Mouse (Mus musculus) hindlimb bud, embryonic 11.5 days (tissue): ENCODE results near the gene Nxph1.
A peak's percentile ranks its signal among the peaks of the same experiment; 100 is the strongest.

Source experiments
- DNase-seq: peaks from one replicate; pipeline ENCODE4 v3.0.0-alpha.2; 2012; ENCODE audit warnings: low read depth, low spot score; ENCODE audit errors: extremely low spot score

Nxph1 gene

GRCm38 (mm10) chr6:8948131-8948470 is at the start of gene Nxph1:
Gene Nxph1, plus strand, starts transcription at chr6:8948431.
- no peak for DNase-seq

- DNase-seq, result no peak
Observed at GRCm38 (mm10) chr6:8900021-8900728, 48.1 kb upstream of the Nxph1 start.

DNA sequence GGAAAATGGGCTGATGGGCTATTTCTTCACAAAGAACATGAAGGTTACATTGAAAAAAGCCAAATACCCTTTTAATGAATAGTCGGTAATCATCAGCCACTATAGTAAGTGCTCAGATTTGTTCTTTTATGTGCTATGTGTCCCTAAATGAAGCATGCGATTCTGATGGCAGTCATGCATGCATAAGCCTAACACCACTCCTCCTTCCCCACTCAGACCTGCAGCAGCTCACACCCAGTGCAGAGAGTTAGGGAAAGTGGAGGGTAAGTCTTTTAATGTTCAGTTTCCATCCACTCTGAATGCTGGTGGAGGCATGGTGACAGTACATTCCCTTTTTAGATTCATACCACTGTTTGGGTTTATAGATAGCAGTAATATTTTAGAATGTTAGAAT is 47.5 kb upstream of the Nxph1 start:
- DNase-seq, result no peak

GRCm38 (mm10) chr6:8907917-8908316 is 40.3 kb upstream of the Nxph1 start:
- DNase-seq, result no peak

DNA sequence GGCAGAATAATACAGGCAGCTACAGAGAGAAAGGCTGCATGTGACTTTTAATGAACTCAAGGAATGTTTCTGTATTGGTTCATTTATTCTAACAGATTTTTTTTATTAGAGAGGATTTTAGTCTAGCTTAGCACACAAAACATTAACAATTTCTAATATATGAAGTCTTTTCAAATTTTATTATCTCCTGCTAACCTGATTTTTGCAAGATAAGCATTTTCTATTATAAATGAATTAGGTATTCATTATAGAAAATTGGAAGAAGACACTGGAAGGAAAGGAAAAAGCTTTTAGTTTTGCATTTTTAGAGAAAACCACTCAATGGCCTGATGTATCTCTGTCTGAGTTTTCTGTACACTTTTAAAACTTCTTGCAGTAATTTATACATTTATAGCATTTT is 34.8 kb upstream of the Nxph1 start:
- no peak for DNase-seq

DNA sequence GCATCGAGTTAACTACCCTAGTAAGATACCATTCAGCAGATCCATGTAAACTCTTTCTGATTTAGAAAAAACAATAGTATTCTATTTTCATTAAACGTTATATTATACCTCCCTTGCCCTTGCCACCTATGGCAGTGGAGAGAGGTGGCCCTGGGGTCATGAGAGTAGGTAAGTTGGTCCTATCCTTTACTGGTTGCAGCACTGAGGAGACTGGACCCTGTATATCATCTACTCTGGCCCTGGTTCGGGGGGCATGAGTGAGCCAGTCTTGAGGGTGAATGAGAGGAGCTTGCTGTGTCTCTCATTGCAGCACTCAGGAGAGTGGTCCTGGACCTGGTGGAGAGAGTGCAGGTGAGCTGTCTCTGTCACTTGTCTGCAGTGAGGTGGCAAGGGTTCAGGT is 33.5 kb upstream of the Nxph1 start:
- DNase-seq, result no peak

GRCm38 (mm10) chr6:8924481-8924880 is 23.8 kb upstream of the Nxph1 start:
- no peak for DNase-seq

DNA sequence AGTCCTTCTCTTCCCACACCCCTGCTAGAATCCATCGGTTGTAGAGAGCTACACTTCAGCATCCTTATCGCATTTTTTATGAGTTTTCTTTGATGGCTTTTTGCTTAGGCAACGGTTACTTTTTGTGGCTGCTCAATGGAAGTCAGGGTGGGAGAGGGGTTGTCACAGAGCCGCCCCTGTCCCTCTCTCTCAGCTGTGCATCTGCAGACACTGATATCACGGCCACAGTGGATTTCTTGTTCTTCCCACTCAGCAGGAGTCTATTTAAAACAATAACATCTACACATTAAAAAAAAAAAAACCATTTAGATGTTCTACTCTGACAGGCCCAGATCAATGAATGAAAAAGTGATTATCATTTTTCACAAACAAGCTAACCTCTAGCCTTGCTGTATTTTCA is 13.0 kb upstream of the Nxph1 start:
- DNase-seq, result no peak

DNA sequence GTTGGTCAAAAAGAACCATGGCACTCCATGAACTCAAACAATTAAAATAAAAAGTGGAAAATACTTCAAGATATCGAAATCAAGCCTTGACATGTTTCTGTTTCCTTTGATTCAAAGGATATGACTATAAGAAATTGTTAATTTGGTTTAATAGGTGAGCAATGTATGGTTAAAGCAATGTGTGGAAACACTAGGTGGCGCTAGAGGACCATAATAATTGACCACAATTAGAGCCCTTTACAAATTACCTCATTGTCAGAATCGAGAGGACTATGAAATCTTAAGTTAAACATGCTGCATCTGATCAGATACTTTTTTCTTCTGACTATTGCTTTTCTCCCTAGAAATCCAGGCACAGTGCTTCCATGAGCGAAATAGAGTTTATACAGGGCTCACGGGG is 12.5 kb upstream of the Nxph1 start:
- peak; percentile 64 for DNase-seq

DNA sequence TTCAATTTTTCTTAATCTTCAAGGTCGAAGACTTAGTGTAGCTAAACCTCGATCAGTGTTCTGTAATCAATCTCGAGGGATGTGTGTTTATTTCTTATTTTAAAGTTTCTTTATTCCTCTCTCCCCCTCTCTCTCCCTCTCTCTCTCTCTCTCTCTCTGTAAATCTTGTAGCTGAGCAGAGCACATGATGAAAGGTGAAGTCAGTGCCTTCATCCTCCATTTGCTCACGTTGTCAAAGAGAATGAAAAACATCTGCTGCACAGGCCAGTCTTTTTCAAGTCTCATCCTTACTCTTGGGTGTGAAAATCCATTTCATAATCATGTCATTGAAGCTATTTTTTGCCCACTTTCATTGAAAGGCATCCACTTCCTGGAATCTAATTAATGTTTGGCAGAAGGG is 12.1 kb upstream of the Nxph1 start:
- DNase-seq, result no peak

DNA sequence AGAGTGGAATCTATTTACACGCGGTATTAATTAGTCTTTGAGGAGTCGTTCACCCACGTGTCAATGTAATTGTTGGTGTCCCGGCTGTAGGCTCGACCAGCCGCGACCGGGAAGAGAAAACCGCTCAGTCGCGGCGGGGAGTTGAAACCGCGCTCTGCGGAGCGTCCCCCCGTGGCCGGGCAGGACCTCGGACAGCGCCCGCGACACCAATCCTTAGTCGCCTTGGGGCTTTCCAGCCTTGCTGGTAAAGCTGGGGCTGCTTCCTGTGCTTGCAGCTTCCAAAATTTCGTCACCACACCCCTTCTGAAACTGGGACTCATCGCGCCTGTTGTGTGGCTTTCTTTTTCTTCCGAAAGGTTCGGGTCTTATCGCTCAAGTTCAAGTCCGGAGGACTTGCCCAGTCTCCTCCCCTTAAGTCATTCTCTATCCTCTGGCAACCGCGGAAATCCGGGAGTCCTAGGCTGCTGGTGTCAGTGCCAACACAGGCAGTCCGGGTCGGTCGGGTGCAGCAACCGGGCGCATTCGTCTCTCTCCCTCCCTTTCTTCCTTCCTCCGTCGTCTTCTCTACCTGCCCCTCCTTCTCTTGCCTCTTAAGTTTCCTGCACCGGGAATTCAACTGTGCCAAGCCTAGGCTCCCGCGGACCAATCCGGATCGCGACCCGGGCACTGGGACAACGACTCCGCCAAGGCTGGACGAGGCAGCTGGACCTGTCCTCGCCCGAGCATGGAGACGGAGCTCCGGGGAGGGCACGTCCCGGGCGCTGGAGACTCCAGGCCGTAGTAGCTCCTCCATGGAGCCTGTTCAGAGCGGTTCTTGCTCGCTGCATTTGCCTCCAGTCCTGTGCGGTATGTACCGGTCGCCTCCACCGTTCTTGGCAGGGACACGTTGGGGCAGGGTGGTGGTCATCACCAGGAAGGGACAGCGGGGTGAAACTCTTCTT is 510 bp downstream of the Nxph1 start:
- peak; percentile 42 for DNase-seq

DNA sequence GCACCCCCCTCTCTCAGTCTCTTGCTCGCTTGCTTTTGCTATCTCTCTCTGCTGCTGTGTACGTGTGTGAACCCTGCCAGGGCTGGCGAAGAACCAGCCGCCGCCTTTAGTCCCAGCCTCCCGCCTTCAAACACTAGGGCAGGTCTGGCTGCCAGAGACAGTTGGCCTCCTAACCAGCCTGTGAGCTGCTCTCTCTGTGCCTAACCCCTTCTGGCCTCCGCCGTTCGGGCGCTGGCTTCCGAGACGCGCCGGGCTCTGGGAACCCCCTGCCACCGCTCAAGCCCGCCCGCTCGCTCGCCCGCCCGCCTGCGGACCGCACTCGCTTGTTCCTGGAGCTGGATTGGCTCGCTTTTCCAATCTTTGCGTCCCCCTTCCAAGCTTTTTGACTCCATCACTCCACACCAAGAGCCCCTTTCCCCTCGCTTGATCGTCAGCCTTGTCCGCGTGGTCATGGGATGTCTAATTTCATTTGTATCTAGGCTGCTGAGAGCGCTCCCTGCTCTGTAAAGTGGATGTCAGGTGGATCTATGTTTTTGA is 1.5 kb downstream of the Nxph1 start:
- DNase-seq, result no peak

DNA sequence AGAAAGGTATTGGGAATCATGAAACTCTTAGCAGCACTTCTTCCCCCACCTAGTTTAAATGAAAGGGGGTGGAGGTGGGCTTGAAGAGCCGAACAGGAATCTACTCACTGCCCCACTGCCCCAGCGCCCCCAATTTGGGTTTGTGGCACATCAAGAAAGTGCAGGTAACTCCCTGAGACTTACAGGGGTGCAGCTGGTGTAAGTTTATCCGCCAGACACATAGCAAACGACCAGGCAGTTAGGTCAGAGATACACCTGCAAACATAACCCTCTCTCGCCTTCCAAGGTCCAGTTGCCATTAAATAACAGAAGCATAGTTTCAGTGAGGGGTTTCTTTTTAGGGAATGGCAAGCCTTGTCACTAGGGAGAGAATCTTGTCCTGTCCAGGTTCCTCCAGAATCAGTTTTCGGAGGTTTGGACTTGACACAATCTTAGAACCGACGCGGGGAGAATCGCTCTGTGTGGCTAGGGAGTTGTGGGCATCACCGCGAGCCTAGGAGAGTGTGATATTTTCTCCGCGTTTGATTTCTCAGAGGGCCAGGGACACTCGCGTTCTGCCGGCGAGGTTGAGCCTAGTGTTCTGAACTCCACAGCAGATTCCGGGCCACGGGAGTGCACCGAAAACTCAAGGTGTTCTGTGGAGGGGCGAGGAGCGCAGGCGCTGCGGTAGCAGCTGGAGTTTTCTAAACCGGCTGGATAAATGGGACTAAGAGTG is 2.5 kb downstream of the Nxph1 start:
- DNase-seq, result no peak

DNA sequence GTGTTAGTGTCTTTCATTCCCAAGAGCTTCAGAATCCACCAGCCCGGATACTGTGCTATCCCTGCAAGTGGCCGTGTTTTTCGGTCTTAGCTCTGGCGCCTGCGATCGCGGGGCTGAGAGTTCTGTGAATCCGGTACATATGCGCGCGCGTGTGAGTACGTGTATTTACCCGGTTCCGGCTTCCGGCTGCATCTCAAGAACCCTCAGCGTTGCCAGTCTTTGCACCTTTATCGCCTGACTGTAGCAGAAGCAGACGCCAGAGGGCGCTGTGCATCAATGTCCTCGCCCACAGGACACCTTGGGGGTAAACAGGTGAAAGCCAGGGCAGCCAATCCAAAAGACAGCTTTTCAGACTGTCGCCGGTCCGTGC is 3.1 kb downstream of the Nxph1 start:
- DNase-seq, result peak; percentile 73

GRCm38 (mm10) chr6:8951884-8952590 is 3.8 kb downstream of the Nxph1 start:
- DNase-seq, result no peak

DNA sequence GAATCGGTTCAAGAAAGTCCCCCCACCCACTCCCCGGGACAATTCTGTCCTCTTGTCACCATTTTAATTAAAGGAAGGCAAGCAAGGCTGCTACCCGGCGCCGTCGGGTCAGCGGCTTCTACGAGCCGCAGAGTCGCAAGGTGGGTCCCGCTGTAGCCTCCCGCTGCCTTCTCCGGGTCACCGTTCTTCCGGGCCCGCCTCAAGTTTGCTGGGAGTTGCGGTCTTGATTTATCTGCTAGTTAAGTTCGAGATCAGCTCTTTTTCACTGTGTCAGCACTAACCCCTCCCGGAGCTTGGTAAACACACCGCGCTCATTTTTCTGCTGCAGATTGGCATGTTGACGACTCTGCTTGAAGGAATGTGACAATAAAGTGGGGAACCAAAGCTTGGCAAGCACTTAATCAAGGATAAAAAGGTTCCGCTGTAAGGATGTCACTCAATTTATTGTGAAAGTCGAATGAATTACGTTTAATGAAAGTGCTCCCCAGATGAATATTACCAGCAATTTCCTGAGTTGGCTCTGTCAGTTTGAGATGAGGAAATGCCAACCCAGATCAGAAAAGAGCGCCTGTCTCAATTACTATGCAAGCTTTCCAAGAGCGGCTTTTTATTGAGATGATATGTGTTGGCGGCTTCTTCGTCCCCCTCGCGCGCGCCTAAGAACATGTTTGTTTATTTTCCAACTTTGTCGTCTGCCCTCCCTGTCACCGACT is 7.7 kb downstream of the Nxph1 start:
- no peak for DNase-seq

DNA sequence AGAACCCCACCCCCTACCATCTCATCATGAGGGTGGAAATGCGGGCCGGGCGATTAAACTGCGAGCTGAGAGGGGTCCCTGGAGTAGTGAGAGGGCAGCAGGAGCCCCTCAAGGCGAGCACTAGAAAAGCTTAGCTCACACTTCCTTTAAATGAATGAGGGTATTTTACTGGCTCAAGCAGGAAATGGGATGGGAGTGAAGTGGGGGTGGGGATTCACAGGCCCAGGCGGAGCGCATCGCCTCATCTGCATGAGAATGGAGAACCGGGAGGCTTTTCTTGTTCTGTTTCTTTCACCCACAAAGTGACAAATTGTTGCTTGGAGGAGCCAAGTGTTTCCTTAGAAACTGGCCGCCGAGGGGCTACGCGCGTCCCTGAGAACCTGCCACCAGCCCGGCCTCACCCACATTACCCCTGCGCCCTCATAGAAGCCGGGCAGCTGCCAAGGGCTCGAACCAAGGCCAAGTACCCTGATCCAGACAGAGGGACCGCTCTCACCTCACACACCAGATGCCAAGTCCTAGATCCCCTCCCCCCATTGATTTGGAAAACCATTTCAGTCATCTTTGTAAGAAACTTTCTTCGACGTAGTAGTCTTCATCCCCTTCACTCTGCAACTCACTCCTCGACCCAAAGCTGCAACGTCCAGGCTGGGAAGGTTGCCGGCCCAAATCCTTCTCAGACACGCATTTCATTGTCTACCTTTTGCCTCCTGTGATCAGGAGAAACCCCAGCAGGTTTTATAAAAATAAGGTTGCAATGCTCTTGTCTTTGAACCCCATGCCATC is 8.7 kb downstream of the Nxph1 start:
- no peak for DNase-seq

GRCm38 (mm10) chr6:8957529-8957887 is 9.3 kb downstream of the Nxph1 start:
- peak; percentile 42 for DNase-seq

GRCm38 (mm10) chr6:8958081-8958919 is 10.1 kb downstream of the Nxph1 start:
- DNase-seq, result no peak
